Mouse (Mus musculus): ENCODE results near the gene Lamb1. TPM values are rescaled to one million over a fixed set of nuclear protein-coding genes. Genes with fewer than 3 reads are reported as not detected.

Gene Lamb1
- polyA plus RNA-seq, 1 experiment from 2014 or later = 115 TPM

DNA sequence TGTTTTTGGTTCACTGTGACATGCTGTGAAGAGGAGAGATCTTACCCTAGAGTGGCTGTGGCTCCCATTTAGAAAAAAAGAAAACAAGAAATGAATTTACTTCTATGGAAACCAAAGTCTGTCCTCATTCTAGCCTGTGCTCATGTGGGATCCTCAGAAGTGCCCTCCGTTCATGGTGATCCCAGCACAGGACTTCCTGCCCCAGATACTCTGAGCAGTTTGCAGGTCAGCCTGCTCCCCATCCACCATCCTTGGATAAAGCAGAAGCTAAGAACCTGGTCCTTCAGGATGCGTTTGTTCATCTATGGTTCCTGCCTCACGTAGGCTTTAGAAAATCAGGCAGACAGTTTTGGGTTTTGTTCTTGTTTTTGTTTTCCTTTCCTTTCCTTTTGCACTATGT is 3.3 kb downstream of the Lamb1 start:
- TF ChIP-seq CTCF (IDR thresholded peaks at IDR 0.05; ENCODE audit: low read depth) = no peak
- 0 out of 2 replicates have a peak overlapping the region, but pooled peaks have one; percentile 20 for H3K9ac ChIP-seq (ENCODE audit: low read depth, low read length)
- peak; percentile 21 for DNase-seq (ENCODE audit: low spot score)
- peak overlapping the region; percentile 60; the same call in 1 of the 2 replicates for H3K27ac ChIP-seq
- no peaks in the 10 kb centered on the region for H3K9me3 ChIP-seq (replicated peaks; ENCODE audit: low read length)
- H3K27me3 ChIP-seq (ENCODE audit: insufficient read depth, low read length) = no peaks in the 10 kb centered on the region
- peaks cover 45% of the 10 kb centered on the region for H3K4me1 ChIP-seq (replicated peaks; ENCODE audit: insufficient read depth, low read length)
- peak overlapping the region; percentile 70; the same call in 1 of the 2 replicates for H3K4me3 ChIP-seq (replicated peaks; ENCODE audit: low read depth, low read length)
- no peak for ATAC-seq (replicated peaks; ENCODE audit: low FRiP score, low read depth)
- peaks cover 20% of the 10 kb centered on the region for H3K36me3 ChIP-seq (ENCODE audit: insufficient read depth, low read length)
- 24% methylated on average over 3 of the region's 3 CpGs for WGBS
- H3K4me2 ChIP-seq (ENCODE audit: low read length) = peak overlapping the region; percentile 86

DNA sequence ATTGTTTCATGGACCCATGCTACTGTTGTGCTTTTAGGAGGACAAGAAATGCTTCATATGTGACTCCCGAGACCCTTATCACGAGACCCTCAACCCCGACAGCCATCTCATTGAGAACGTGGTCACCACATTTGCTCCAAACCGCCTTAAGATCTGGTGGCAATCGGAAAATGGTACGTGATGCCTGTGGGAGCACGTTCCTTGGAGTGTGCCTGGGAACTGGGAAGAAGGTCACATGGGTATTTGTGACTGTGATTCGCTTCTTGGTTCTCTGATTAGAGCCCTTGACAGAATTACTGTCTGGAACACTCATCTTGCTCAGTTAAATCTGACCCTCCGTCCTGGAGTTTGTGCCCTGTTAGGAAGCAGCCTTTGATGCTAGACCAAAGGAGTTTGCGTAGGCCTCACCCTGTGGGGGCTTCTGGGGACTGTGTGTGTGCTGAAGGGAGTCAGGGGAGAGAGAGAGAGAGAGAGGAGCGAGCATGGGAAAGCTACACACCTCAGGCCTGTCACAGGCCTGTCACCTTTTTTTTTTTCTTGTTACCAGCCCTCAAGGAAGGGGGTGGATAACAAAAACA is 4.1 kb downstream of the Lamb1 start:
- no peaks in the 10 kb centered on the region for H3K9me3 ChIP-seq (replicated peaks; ENCODE audit: low read length)
- H3K27me3 ChIP-seq (ENCODE audit: insufficient read depth, low read length) = no peaks in the 10 kb centered on the region
- no peak overlapping the region for H3K9ac ChIP-seq (ENCODE audit: low read depth, low read length)
- whole genome bisulfite sequencing = 23% methylated on average over 12 of the region's 12 CpGs
- peak overlapping the region; percentile 86 for H3K4me2 ChIP-seq (ENCODE audit: low read length)
- no peak overlapping the region; the same call in 1 of the 2 replicates for H3K4me3 ChIP-seq (replicated peaks; ENCODE audit: low read depth, low read length)
- H3K4me1 ChIP-seq (replicated peaks; ENCODE audit: insufficient read depth, low read length) = peaks cover 45% of the 10 kb centered on the region
- peaks cover 28% of the 10 kb centered on the region for H3K36me3 ChIP-seq (ENCODE audit: insufficient read depth, low read length)
- peak; percentile 89 for DNase-seq (ENCODE audit: low spot score)
- peak; percentile 72 for ATAC-seq (replicated peaks; ENCODE audit: low FRiP score, low read depth)
- peak overlapping the region; percentile 72 for H3K27ac ChIP-seq
- TF ChIP-seq CTCF (IDR thresholded peaks at IDR 0.05; ENCODE audit: low read depth) = no peak

DNA sequence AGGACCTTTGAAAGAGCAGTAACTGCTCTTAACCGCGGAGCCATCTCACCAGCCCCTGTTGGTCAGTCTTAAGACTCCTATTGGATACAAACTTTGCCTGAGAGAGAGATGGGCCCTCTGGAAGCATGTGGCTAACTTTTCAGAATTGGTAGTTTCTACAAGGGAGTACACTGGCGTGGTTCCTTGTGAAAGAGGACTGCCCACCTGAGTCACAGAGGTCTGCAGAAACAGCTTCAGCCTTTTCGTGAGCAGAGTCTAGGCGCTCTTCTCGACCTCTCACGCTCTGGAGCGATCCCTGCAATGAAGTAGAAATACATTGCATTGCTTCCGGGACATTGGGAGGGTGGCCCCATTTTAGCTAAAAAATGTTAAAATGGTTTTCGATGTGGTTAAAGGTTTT is 5.3 kb downstream of the Lamb1 start:
- no peak overlapping the region for H3K4me3 ChIP-seq (replicated peaks; ENCODE audit: low read depth, low read length)
- TF ChIP-seq CTCF (IDR thresholded peaks at IDR 0.05; ENCODE audit: low read depth) = no peak
- WGBS = 76% methylated on average over 10 of the region's 10 CpGs
- ATAC-seq (replicated peaks; ENCODE audit: low FRiP score, low read depth) (no peak), DNase-seq (ENCODE audit: low spot score) (no peak)
- H3K27ac ChIP-seq = peak overlapping the region; percentile 78
- no peaks in the 10 kb centered on the region for H3K27me3 ChIP-seq (ENCODE audit: insufficient read depth, low read length)
- H3K9me3 ChIP-seq (replicated peaks; ENCODE audit: low read length) = no peaks in the 10 kb centered on the region
- no peak overlapping the region for H3K9ac ChIP-seq (ENCODE audit: low read depth, low read length)
- H3K4me1 ChIP-seq (replicated peaks; ENCODE audit: insufficient read depth, low read length) = peaks cover 45% of the 10 kb centered on the region
- peak overlapping the region; percentile 45; the same call in 1 of the 2 replicates for H3K4me2 ChIP-seq (ENCODE audit: low read length)
- peaks cover 33% of the 10 kb centered on the region for H3K36me3 ChIP-seq (ENCODE audit: insufficient read depth, low read length)

DNA sequence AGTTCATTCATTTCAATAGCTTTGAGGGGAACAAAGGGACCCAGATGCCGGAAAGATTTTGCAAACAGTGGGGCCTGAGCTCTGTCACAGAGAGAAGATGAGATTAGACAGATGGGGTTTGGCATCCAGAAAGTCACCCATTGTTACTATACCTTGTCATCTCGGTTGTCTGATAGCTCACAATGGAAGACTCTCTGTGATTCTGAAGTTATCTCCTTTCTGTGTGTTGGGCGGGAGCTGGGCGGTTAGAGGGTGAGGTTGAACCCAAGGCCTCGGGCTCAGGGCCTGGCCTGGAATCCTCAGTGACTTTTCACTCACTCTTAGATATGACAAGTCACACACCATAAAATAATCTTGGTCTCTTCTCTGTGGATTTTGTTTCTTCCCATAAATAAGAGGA is 5.7 kb downstream of the Lamb1 start:
- no peak for ATAC-seq (replicated peaks; ENCODE audit: low FRiP score, low read depth)
- Histone ChIP-seq H3K27me3 (ENCODE audit: insufficient read depth, low read length) (no peaks in the 10 kb centered on the region), H3K4me1 (replicated peaks; ENCODE audit: insufficient read depth, low read length) (peaks cover 45% of the 10 kb centered on the region), H3K9me3 (replicated peaks; ENCODE audit: low read length) (no peaks in the 10 kb centered on the region), H3K36me3 (ENCODE audit: insufficient read depth, low read length) (peaks cover 37% of the 10 kb centered on the region), H3K27ac (peak overlapping the region; percentile 78), H3K4me2 (ENCODE audit: low read length) (peak overlapping the region; percentile 45), H3K4me3 (replicated peaks; ENCODE audit: low read depth, low read length) (peak overlapping the region; percentile 2; the same call in 1 of the 2 replicates), H3K9ac (ENCODE audit: low read depth, low read length) (no peak overlapping the region; the same call in 1 of the 2 replicates)
- 49% methylated on average over 5 of the region's 5 CpGs for WGBS
- TF ChIP-seq CTCF (IDR thresholded peaks at IDR 0.05; ENCODE audit: low read depth) = no peak
- DNase-seq (ENCODE audit: low spot score) = no peak

DNA sequence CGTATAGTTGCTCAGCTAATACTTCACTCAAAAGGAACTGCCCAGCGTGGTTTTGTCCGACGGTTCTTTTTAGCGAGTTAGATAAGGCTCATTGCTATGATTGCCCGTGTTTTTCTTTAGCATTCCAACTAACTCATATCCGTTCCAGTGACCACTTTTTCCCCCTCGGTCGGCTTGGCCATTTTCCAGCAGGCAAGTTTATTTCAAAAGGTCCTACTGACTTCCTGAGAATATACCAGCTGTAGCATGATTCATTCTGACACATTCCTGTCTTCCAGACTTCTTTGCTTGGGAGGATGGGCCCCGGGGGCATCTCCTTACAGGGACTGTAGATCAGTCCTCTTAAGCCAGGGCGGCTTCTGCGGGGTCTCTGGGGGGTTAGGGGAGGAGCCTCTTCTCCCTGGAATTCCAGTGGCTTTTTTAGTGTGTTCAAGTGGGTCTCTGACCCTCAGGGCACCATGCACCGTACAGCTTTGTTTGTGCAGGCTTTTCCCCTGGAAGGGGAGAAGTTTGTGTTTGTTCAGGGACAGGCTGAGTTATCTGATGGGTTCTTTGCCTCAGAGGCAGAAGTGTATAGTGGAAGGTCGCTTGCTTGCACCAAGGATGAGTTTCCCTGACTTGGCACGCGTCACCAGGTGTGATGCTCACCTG is 6.5 kb downstream of the Lamb1 start:
- DNase-seq (ENCODE audit: low spot score) (peak; percentile 92), ATAC-seq (replicated peaks; ENCODE audit: low FRiP score, low read depth) (peak; percentile 26; the same call in 1 of the 2 replicates)
- peak overlapping the region; percentile 78 for H3K27ac ChIP-seq
- H3K4me3 ChIP-seq (replicated peaks; ENCODE audit: low read depth, low read length) = peak overlapping the region; percentile 2; the same call in 1 of the 2 replicates
- H3K9ac ChIP-seq (ENCODE audit: low read depth, low read length) = 0 out of 2 replicates have a peak overlapping the region, but pooled peaks have one; percentile 31
- peaks cover 45% of the 10 kb centered on the region for H3K36me3 ChIP-seq (ENCODE audit: insufficient read depth, low read length)
- TF ChIP-seq CTCF (IDR thresholded peaks at IDR 0.05; ENCODE audit: low read depth) = no peak
- H3K4me1 ChIP-seq (replicated peaks; ENCODE audit: insufficient read depth, low read length) = peaks cover 45% of the 10 kb centered on the region
- H3K4me2 ChIP-seq (ENCODE audit: low read length) = peak overlapping the region; percentile 45
- H3K9me3 ChIP-seq (replicated peaks; ENCODE audit: low read length) = no peaks in the 10 kb centered on the region
- H3K27me3 ChIP-seq (ENCODE audit: insufficient read depth, low read length) = no peaks in the 10 kb centered on the region
- WGBS = 7% methylated on average over 16 of the region's 16 CpGs

DNA sequence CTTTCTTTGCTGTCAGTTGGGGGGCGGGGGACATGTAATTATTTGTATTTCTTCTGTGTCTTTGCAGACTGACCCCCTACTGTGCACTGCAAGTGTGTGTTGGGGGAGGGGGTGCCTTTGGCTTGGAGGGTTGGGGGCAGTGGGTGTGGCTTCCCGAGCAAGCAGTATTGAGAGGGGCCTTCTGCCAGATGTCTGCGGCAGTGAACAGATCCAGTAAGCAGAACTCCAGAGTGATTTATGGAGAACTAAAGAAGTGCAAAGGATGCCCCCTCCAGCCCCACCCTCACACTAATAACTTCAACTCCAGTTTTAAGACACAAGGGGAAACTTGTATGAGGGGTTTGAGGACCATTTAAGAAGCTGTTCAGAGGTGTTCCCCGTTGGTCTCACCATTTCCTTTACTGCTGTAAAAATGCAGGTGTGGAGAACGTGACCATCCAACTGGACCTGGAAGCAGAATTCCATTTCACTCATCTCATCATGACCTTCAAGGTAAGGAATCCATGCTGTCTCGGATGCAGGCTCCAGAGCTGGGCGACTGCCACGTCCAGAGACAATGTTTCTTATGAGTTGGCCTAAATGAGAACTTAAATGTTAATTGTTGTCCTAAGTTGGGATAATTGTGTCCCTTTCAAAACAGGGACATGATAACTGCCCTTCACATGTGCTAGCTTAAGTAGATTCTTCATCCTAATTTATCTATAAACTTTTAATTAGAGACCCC is 7.1 kb downstream of the Lamb1 start:
- Histone ChIP-seq H3K27ac (peak overlapping the region; percentile 78), H3K4me2 (ENCODE audit: low read length) (peak overlapping the region; percentile 45), H3K4me3 (replicated peaks; ENCODE audit: low read depth, low read length) (no peak overlapping the region), H3K4me1 (replicated peaks; ENCODE audit: insufficient read depth, low read length) (peaks cover 45% of the 10 kb centered on the region), H3K27me3 (ENCODE audit: insufficient read depth, low read length) (no peaks in the 10 kb centered on the region), H3K36me3 (ENCODE audit: insufficient read depth, low read length) (peaks cover 51% of the 10 kb centered on the region), H3K9me3 (replicated peaks; ENCODE audit: low read length) (no peaks in the 10 kb centered on the region), H3K9ac (ENCODE audit: low read depth, low read length) (no peak overlapping the region)
- 49% methylated on average over 8 of the region's 8 CpGs for WGBS
- ATAC-seq (replicated peaks; ENCODE audit: low FRiP score, low read depth) (0 out of 2 replicates have a peak, but pooled peaks have one; percentile 30), DNase-seq (ENCODE audit: low spot score) (no peak)
- TF ChIP-seq CTCF (IDR thresholded peaks at IDR 0.05; ENCODE audit: low read depth) = no peak
